Mouse (Mus musculus): ENCODE measurements around the gene Mllt10. TPM values are rescaled to one million over a fixed set of nuclear protein-coding genes. Genes with fewer than 3 reads are reported as not detected.

Gene Mllt10
- polyA plus RNA-seq, 1 experiment from 2014 or later: 56.0 TPM

GRCm38 (mm10) chr2:18056786-18057255 is 1.8 kb downstream of the Mllt10 start:
- peak; percentile 85 for ATAC-seq
- WGBS: under 1% methylated on average over 38 of the region's 50 CpGs
- Histone ChIP-seq H3K27me3 (replicated peaks; ENCODE audit: control insufficient read depth, insufficient read depth, low read length) (no peaks in the 10 kb centered on the region), H3K36me3 (ENCODE audit: control insufficient read depth, insufficient read depth) (no peaks in the 10 kb centered on the region), H3K4me2 (ENCODE audit: low read length) (peak overlapping the region; percentile 94), H3K4me1 (replicated peaks; ENCODE audit: control insufficient read depth, insufficient read depth, low read length) (peaks cover 19% of the 10 kb centered on the region), H3K9me3 (ENCODE audit: control insufficient read depth, low read length) (no peaks in the 10 kb centered on the region), H3K27ac (ENCODE audit: low read length) (peak overlapping the region; percentile 100), H3K4me3 (replicated peaks; ENCODE audit: low read length) (peak overlapping the region; percentile 70), H3K9ac (replicated peaks; ENCODE audit: low read depth, low read length) (peak overlapping the region; percentile 80)

DNA sequence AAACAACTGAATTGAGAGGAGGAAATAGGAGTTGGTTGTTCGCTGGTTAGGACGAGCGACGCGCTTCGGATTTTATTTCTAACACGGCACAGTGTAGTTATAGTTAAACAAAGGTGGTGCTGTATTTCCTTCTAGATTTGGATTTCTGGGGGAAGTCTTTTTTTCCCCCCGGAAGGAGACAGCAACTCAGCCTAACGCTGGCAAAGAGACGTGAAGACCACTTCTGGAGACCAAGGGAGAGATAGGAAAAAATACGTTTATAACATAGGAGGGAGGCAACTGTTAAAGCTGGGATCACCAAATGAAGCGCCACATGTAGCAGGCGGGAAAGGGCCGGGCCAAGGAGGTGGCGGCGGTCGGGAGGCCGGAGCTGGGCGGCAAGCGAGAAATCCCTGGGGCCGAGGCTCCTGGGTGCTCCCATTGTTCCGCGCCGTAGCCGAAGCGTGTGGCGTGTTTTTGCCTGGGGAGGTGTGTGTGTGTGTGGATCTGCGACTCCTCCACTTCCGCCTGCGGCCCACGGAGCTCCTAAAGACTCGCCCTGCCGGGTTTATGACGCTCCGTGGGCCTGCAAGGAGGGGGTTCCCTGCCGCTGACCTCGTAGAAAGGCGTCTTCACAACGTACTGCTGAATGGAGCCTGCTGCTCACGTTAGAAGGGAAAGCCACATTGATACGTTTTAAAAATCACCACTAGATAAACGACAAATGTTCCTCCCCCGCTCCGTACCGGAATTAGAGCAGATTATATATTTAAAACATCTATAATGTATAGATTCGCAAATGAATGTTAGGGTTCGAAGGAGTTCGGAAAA is 2.5 kb downstream of the Mllt10 start:
- Histone ChIP-seq H3K4me1 (replicated peaks; ENCODE audit: control insufficient read depth, insufficient read depth, low read length) (peaks cover 19% of the 10 kb centered on the region), H3K9ac (replicated peaks; ENCODE audit: low read depth, low read length) (peak overlapping the region; percentile 80), H3K4me2 (ENCODE audit: low read length) (peak overlapping the region; percentile 94), H3K36me3 (ENCODE audit: control insufficient read depth, insufficient read depth) (no peaks in the 10 kb centered on the region), H3K27me3 (replicated peaks; ENCODE audit: control insufficient read depth, insufficient read depth, low read length) (no peaks in the 10 kb centered on the region), H3K9me3 (ENCODE audit: control insufficient read depth, low read length) (no peaks in the 10 kb centered on the region), H3K27ac (ENCODE audit: low read length) (peak overlapping the region; percentile 100), H3K4me3 (replicated peaks; ENCODE audit: low read length) (peak overlapping the region; percentile 70)
- under 1% methylated on average over 48 of the region's 48 CpGs for WGBS
- peak; percentile 2 for ATAC-seq

GRCm38 (mm10) chr2:18058146-18058708 is 3.2 kb downstream of the Mllt10 start:
- Histone ChIP-seq H3K27me3 (replicated peaks; ENCODE audit: control insufficient read depth, insufficient read depth, low read length) (no peaks in the 10 kb centered on the region), H3K9ac (replicated peaks; ENCODE audit: low read depth, low read length) (peak overlapping the region; percentile 80), H3K4me1 (replicated peaks; ENCODE audit: control insufficient read depth, insufficient read depth, low read length) (peaks cover 19% of the 10 kb centered on the region), H3K4me3 (replicated peaks; ENCODE audit: low read length) (peak overlapping the region; percentile 70), H3K4me2 (ENCODE audit: low read length) (peak overlapping the region; percentile 94), H3K27ac (ENCODE audit: low read length) (peak overlapping the region; percentile 100), H3K36me3 (ENCODE audit: control insufficient read depth, insufficient read depth) (no peaks in the 10 kb centered on the region), H3K9me3 (ENCODE audit: control insufficient read depth, low read length) (no peaks in the 10 kb centered on the region)
- 9% methylated on average over 9 of the region's 9 CpGs for WGBS
- no peak for ATAC-seq

DNA sequence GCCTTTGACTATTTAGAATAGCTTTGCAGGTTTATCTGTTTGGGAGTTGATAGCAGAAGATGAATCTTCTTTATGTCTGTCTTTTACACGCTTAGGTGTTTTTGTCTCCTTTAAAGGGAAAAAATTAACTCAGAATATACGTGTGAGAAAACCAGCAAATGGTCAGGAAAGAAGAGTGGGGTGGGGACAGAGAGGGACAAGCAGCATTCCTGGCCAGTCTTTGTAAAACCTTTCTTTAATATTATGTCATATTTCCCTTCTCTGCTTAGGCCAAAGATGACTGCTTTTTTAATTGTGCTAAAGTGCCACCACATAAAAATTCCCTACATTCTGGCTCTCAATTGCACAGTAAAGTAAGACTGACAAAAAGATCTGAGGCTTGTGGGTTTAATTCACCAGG is 4.0 kb downstream of the Mllt10 start:
- no peak overlapping the region for H3K9ac ChIP-seq (replicated peaks; ENCODE audit: low read depth, low read length)
- H3K36me3 ChIP-seq (ENCODE audit: control insufficient read depth, insufficient read depth): no peaks in the 10 kb centered on the region
- WGBS: 40% methylated on average over 2 of the region's 2 CpGs
- no peaks in the 10 kb centered on the region for H3K27me3 ChIP-seq (replicated peaks; ENCODE audit: control insufficient read depth, insufficient read depth, low read length)
- no peak overlapping the region for H3K4me2 ChIP-seq (ENCODE audit: low read length)
- H3K4me1 ChIP-seq (replicated peaks; ENCODE audit: control insufficient read depth, insufficient read depth, low read length): peaks cover 19% of the 10 kb centered on the region
- H3K9me3 ChIP-seq (ENCODE audit: control insufficient read depth, low read length): no peaks in the 10 kb centered on the region
- no peak overlapping the region for H3K4me3 ChIP-seq (replicated peaks; ENCODE audit: low read length)
- ATAC-seq: no peak
- no peak overlapping the region for H3K27ac ChIP-seq (ENCODE audit: low read length)

- Histone ChIP-seq H3K4me1 (replicated peaks; ENCODE audit: control insufficient read depth, insufficient read depth, low read length) (peaks cover 16% of the 10 kb centered on the region; the same call in 1 of the 2 replicates), H3K9ac (replicated peaks; ENCODE audit: low read depth, low read length) (no peak overlapping the region), H3K4me3 (replicated peaks; ENCODE audit: low read length) (no peak overlapping the region), H3K27ac (ENCODE audit: low read length) (no peak overlapping the region), H3K4me2 (ENCODE audit: low read length) (no peak overlapping the region), H3K36me3 (ENCODE audit: control insufficient read depth, insufficient read depth) (no peaks in the 10 kb centered on the region), H3K9me3 (ENCODE audit: control insufficient read depth, low read length) (no peaks in the 10 kb centered on the region), H3K27me3 (replicated peaks; ENCODE audit: control insufficient read depth, insufficient read depth, low read length) (no peaks in the 10 kb centered on the region)
- ATAC-seq: no peak
- WGBS: 82% methylated on average over 1 of the region's 1 CpGs
These were observed 4.9 kb downstream of the Mllt10 start for GRCm38 (mm10) chr2:18059891-18060290.

GRCm38 (mm10) chr2:18060396-18060795 is 5.4 kb downstream of the Mllt10 start:
- Histone ChIP-seq H3K4me3 (replicated peaks; ENCODE audit: low read length) (no peak overlapping the region), H3K36me3 (ENCODE audit: control insufficient read depth, insufficient read depth) (no peaks in the 10 kb centered on the region), H3K9ac (replicated peaks; ENCODE audit: low read depth, low read length) (no peak overlapping the region), H3K9me3 (ENCODE audit: control insufficient read depth, low read length) (no peaks in the 10 kb centered on the region), H3K27me3 (replicated peaks; ENCODE audit: control insufficient read depth, insufficient read depth, low read length) (no peaks in the 10 kb centered on the region), H3K4me1 (replicated peaks; ENCODE audit: control insufficient read depth, insufficient read depth, low read length) (peaks cover 11% of the 10 kb centered on the region), H3K4me2 (ENCODE audit: low read length) (no peak overlapping the region), H3K27ac (ENCODE audit: low read length) (no peak overlapping the region)
- 71% methylated on average over 1 of the region's 1 CpGs for WGBS
- ATAC-seq: no peak

DNA sequence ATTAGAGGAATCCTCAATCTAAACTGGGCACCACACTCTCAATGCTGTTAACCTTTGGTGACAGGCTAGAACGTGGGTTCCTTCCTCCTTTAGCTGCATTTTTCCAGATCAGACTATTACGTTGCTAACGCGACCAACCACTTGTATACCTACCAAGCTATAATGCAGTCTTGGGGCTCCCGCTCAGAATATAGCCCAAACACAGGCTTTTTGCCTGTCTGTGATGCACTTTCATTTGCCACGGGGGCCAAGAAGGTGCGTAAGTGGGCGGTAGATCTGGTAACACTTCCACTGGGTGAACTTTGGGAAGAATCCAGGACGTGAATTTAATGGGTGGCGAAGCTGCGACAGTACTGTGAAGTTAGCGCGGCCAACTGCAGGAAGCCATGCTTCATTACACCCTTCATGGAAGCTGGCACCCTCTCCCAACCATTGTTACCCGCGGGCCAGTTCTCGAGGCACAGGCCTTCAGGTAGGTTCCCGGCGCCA is 8.8 kb downstream of the Mllt10 start:
- H3K9ac ChIP-seq (replicated peaks; ENCODE audit: low read depth, low read length): peak overlapping the region; percentile 95
- peak overlapping the region; percentile 99 for H3K27ac ChIP-seq (ENCODE audit: low read length)
- no peaks in the 10 kb centered on the region for H3K36me3 ChIP-seq (ENCODE audit: control insufficient read depth, insufficient read depth)
- ATAC-seq: peak; percentile 66
- H3K4me1 ChIP-seq (replicated peaks; ENCODE audit: control insufficient read depth, insufficient read depth, low read length): peaks cover 12% of the 10 kb centered on the region
- H3K4me2 ChIP-seq (ENCODE audit: low read length): peak overlapping the region; percentile 87
- H3K9me3 ChIP-seq (ENCODE audit: control insufficient read depth, low read length): no peaks in the 10 kb centered on the region
- WGBS: under 1% methylated on average over 18 of the region's 18 CpGs
- no peaks in the 10 kb centered on the region for H3K27me3 ChIP-seq (replicated peaks; ENCODE audit: control insufficient read depth, insufficient read depth, low read length)
- peak overlapping the region; percentile 78 for H3K4me3 ChIP-seq (replicated peaks; ENCODE audit: low read length)

GRCm38 (mm10) chr2:18064356-18064858 is 9.4 kb downstream of the Mllt10 start:
- Histone ChIP-seq H3K9ac (replicated peaks; ENCODE audit: low read depth, low read length) (peak overlapping the region; percentile 95), H3K4me2 (ENCODE audit: low read length) (peak overlapping the region; percentile 87), H3K27me3 (replicated peaks; ENCODE audit: control insufficient read depth, insufficient read depth, low read length) (no peaks in the 10 kb centered on the region), H3K9me3 (ENCODE audit: control insufficient read depth, low read length) (no peaks in the 10 kb centered on the region), H3K4me1 (replicated peaks; ENCODE audit: control insufficient read depth, insufficient read depth, low read length) (peaks cover 12% of the 10 kb centered on the region), H3K4me3 (replicated peaks; ENCODE audit: low read length) (peak overlapping the region; percentile 78), H3K27ac (ENCODE audit: low read length) (peak overlapping the region; percentile 99), H3K36me3 (ENCODE audit: control insufficient read depth, insufficient read depth) (no peaks in the 10 kb centered on the region)
- WGBS: under 1% methylated on average over 25 of the region's 58 CpGs
- peak; percentile 97 for ATAC-seq

GRCm38 (mm10) chr2:18064941-18065707 is 10.1 kb downstream of the Mllt10 start:
- peak overlapping the region; percentile 99 for H3K27ac ChIP-seq (ENCODE audit: low read length)
- peak overlapping the region; percentile 78 for H3K4me3 ChIP-seq (replicated peaks; ENCODE audit: low read length)
- under 1% methylated on average over 66 of the region's 85 CpGs for WGBS
- peak overlapping the region; percentile 79 for H3K4me2 ChIP-seq (ENCODE audit: low read length)
- no peaks in the 10 kb centered on the region for H3K9me3 ChIP-seq (ENCODE audit: control insufficient read depth, low read length)
- peak overlapping the region; percentile 95 for H3K9ac ChIP-seq (replicated peaks; ENCODE audit: low read depth, low read length)
- ATAC-seq: peak; percentile 34
- H3K36me3 ChIP-seq (ENCODE audit: control insufficient read depth, insufficient read depth): no peaks in the 10 kb centered on the region
- H3K27me3 ChIP-seq (replicated peaks; ENCODE audit: control insufficient read depth, insufficient read depth, low read length): no peaks in the 10 kb centered on the region
- peaks cover 12% of the 10 kb centered on the region for H3K4me1 ChIP-seq (replicated peaks; ENCODE audit: control insufficient read depth, insufficient read depth, low read length)

Measured in forebrain, embryonic 16.5 days (tissue).